Mouse (Mus musculus): ENCODE results near the gene Atxn7l2.

DNA sequence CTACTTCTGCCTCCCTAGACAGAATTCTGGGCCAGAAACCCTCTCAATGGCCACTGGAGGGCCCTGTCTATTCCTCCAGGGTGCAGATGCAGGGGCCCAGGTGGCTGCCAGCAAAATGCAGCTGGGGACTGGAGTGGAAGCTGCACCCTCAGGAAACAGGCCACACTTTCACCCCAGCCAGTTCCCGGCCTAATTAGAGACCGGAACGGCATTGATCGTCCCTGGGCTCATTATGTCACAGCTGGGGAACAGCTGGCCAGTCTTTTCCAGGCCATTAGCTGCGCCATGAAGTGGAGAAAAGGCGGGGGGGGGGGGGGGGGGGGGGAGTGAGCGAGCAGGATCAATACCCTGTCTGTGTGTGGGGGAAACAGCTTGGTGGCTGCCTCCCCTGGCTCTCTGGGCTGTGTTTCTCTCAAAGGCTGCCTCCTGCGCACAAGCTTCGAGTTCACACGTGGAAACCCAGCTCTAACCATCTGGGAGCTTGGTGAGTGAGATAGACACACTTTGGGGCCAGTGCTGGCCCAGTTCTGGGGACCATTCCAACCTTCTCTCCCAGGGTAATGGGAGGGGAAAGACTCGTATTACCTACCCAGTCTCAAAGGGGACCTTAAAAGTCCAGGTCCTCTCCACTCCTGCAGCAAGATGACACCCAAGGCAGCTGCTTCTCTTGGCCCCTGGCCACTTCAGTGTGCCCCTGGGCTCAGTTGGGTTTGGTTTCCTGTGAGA is 44.1 kb downstream of the Atxn7l2 start:
- TF ChIP-seq EP300 (IDR thresholded peaks at IDR 0.05; ENCODE audit: low read depth) (no peak), CTCF (IDR thresholded peaks at IDR 0.05; ENCODE audit: low read depth) (peak; percentile 32)

Measured in liver, embryonic 14.5 days (tissue).